Mouse (Mus musculus) ovary, postnatal 14 days (tissue): ENCODE results near the gene Ptrh2.

Experiments used
- DNase-seq: peaks from one replicate; pipeline ENCODE4 v3.0.0; 2022; ENCODE audit warnings: low spot score

Gene Ptrh2

GRCm38 (mm10) chr11:86671041-86671675 lies 12.6 kb upstream of the Ptrh2 start:
- DNase-seq = no peak

- no peak for DNase-seq
Observed at GRCm38 (mm10) chr11:86672772-86673171, 11.0 kb upstream of the Ptrh2 start.

GRCm38 (mm10) chr11:86675520-86675919 lies 8.3 kb upstream of the Ptrh2 start:
- DNase-seq = no peak

GRCm38 (mm10) chr11:86678957-86679356 lies 4.8 kb upstream of the Ptrh2 start:
- no peak for DNase-seq

GRCm38 (mm10) chr11:86680729-86681128 lies 3.1 kb upstream of the Ptrh2 start:
- no peak for DNase-seq

- DNase-seq = no peak
Observed at GRCm38 (mm10) chr11:86681423-86681822, 2.4 kb upstream of the Ptrh2 start.

GRCm38 (mm10) chr11:86682861-86683260 lies 924 bp upstream of the Ptrh2 start:
- no peak for DNase-seq

- no peak for DNase-seq
Observed at GRCm38 (mm10) chr11:86684126-86685012, 584 bp downstream of the Ptrh2 start.

- no peak for DNase-seq
Observed at GRCm38 (mm10) chr11:86685366-86685765, 1.6 kb downstream of the Ptrh2 start.

GRCm38 (mm10) chr11:86690383-86690782 lies 6.6 kb downstream of the Ptrh2 start:
- no peak for DNase-seq

- no peak for DNase-seq
Observed at GRCm38 (mm10) chr11:86691482-86691881, 7.7 kb downstream of the Ptrh2 start.

GRCm38 (mm10) chr11:86691956-86692355 lies 8.2 kb downstream of the Ptrh2 start:
- no peak for DNase-seq

GRCm38 (mm10) chr11:86692546-86692945 lies 8.8 kb downstream of the Ptrh2 start:
- DNase-seq = no peak

- no peak for DNase-seq
Observed at GRCm38 (mm10) chr11:86695461-86695860, 11.7 kb downstream of the Ptrh2 start.

- DNase-seq = no peak
Observed at GRCm38 (mm10) chr11:86701151-86701550, 17.4 kb downstream of the Ptrh2 start.

GRCm38 (mm10) chr11:86714606-86715005 lies 30.8 kb downstream of the Ptrh2 start:
- no peak for DNase-seq

- no peak for DNase-seq
Observed at GRCm38 (mm10) chr11:86717306-86718065, 33.7 kb downstream of the Ptrh2 start.

GRCm38 (mm10) chr11:86718369-86718768 lies 34.6 kb downstream of the Ptrh2 start:
- no peak for DNase-seq

GRCm38 (mm10) chr11:86719390-86719789 lies 35.6 kb downstream of the Ptrh2 start:
- DNase-seq = no peak

GRCm38 (mm10) chr11:86724004-86724403 lies 40.2 kb downstream of the Ptrh2 start:
- DNase-seq = no peak

- no peak for DNase-seq
Observed at GRCm38 (mm10) chr11:86724982-86725381, 41.2 kb downstream of the Ptrh2 start.

- DNase-seq = no peak
Observed at GRCm38 (mm10) chr11:86725607-86726006, 41.8 kb downstream of the Ptrh2 start.

- no peak for DNase-seq
Observed at GRCm38 (mm10) chr11:86731443-86731842, 47.7 kb downstream of the Ptrh2 start.
